Mouse (Mus musculus) liver, embryonic 12.5 days (tissue): Measurements from ENCODE around the gene Ugt1a8. TPM values are rescaled to one million over a fixed set of nuclear protein-coding genes. Genes with fewer than 3 reads are reported as not detected.

Source experiments
- ATAC-seq: fragments of 200-750 bp; cut with Nextera tagmentation; 2 replicates; pipeline ENCODE4 v1.8.0; 2017; ENCODE audit warnings: moderate number of reproducible peaks, mild to moderate bottlenecking, moderate library complexity
- H3K27ac ChIP-seq: fragments of 300-500 bp; sonication (generic); 2 replicates; pipeline ENCODE4 v1.5.1; 2016; ENCODE audit warnings: mild to moderate bottlenecking
- H3K27me3 ChIP-seq: fragments of 300-500 bp; sonication (generic); replicated peaks from 2 replicates; pipeline ENCODE4 v1.6.1; 2016; ENCODE audit warnings: mild to moderate bottlenecking, moderate library complexity
- H3K36me3 ChIP-seq: fragments of 300-500 bp; sonication (generic); 2 replicates; pipeline ENCODE4 v1.6.1; 2016; ENCODE audit warnings: mild to moderate bottlenecking, moderate library complexity
- H3K4me1 ChIP-seq: fragments of 300-500 bp; sonication (generic); 2 replicates; pipeline ENCODE4 v1.6.1; 2016
- H3K4me2 ChIP-seq: fragments of 300-500 bp; sonication (generic); 2 replicates; pipeline ENCODE4 v1.6.1; 2016; ENCODE audit warnings: mild to moderate bottlenecking, moderate library complexity
- H3K4me3 ChIP-seq: fragments of 300-500 bp; sonication (generic); 2 replicates; pipeline ENCODE4 v1.5.1; 2016; ENCODE audit warnings: mild to moderate bottlenecking, moderate library complexity
- H3K9ac ChIP-seq: fragments of 300-500 bp; sonication (generic); 2 replicates; pipeline ENCODE4 v1.6.1; 2016; ENCODE audit warnings: mild to moderate bottlenecking, moderate library complexity
- H3K9me3 ChIP-seq: fragments of 300-500 bp; sonication (generic); replicated peaks from 2 replicates; pipeline ENCODE4 v1.6.1; 2016; ENCODE audit warnings: mild to moderate bottlenecking, moderate library complexity
- WGBS: fragments of 180-500 bp; shearing (Covaris S2); methylation state at CpG from one replicate; pipeline ENCODE4 v1.1.7; 2016; ENCODE audit not compliant: insufficient replicate concordance; 5-methylcytosine and 5-hydroxymethylcytosine counted together
- polyA plus RNA-seq: library from polyadenylated mRNA; unstranded; fragments of >200 nt; fragmentation: Nextera tagmentation; extraction: Ambion mirVana; gene quantifications from 2 replicates; pipeline ENCODE4 v1.2.1, GENCODE M21; 2016

Ugt1a8 gene
- polyA plus RNA-seq, 1 experiment from 2014 or later, result not detected

DNA sequence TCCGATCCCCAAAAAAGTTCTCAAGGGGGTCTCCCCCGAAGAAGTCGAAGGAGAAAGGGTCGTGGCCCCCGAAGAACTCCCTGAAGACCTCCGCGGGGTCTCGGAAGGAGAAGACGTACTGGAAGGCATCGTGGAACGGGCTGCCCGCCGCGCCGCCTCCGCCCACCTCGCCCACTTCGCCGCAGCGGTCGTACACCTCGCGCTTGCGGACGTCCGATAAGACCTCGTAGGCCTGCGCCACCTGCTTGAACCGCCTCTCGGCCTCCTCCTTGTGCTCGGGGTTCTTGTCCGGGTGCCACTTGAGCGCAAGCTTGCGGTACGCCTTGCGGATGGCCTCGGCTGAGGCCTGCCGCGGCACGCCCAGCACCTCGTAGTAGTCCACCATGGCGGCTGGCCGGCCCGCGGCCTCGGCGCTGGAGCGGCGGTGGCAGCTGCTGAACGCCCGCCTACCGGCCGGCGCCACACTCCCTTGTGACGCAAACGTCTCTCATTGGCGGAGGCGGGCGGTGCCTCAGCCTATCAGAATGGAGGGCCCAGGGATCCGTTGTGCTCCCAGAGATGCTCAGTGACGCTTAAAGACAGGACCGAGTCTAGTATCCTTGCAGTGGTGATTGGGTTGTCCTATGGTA lies 117.8 kb downstream of the Ugt1a8 start, which contains the start of gene Dnajb3:
TSS of gene Dnajb3 (minus strand) at position 489 of the 629 bp plus-strand sequence.
- peaks cover 42% of the 10 kb centered on the region for H3K4me1 ChIP-seq
- H3K27me3 ChIP-seq, result 0 out of 2 replicates have a peak, but pooled peaks cover 2% of the 10 kb centered on the region
- peak within 1 kb of the TSS; percentile 82 for H3K9ac ChIP-seq
- H3K27ac ChIP-seq, result peak within 1 kb of the TSS; percentile 94
- peak within 1 kb of the TSS; percentile 87 for H3K4me2 ChIP-seq
- peak; percentile 89 for ATAC-seq
- 5% methylated on average over 62 of the region's 62 CpGs for WGBS
- H3K4me3 ChIP-seq, result peak within 1 kb of the TSS; percentile 66
- no peaks in the 10 kb centered on the region for H3K36me3 ChIP-seq
- no peaks in the 10 kb centered on the region for H3K9me3 ChIP-seq

DNA sequence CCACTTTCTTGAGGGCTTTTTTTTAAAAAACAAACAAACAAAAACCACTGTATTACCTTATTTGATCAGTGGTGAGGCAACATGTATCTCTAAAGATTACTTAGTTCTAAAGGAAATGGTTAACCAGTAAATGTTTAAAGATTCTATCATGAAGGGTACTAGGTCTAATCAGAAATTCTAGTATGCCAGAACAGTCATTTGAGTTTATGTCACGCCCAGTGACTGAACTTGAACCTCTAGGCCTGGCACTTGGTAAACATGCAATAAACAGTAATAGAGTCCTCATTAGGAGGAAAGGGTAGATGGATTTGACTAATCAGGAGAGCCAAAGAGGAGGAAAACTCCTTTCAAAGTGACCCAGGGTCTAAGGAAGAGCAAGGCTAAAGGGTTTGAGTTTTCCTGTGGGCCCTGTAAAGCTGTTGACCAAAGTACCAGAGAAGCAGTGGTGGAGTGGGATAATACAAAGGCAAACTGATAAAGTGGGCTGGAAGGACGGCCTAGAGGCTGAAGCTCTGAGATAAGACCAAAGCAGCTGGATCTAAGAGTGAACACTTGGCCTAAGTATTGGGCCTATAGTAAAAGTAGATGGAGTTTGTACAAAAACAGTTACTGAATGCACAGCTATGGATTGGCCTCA lies 119.3 kb downstream of the Ugt1a8 start:
- ATAC-seq, result peak; percentile 91
- 22% methylated on average over 2 of the region's 2 CpGs for WGBS
- peak overlapping the region; percentile 94 for H3K27ac ChIP-seq
- peak overlapping the region; percentile 39; the same call in 1 of the 2 replicates for H3K9ac ChIP-seq
- no peak overlapping the region for H3K4me3 ChIP-seq
- no peaks in the 10 kb centered on the region for H3K27me3 ChIP-seq
- no peaks in the 10 kb centered on the region for H3K36me3 ChIP-seq
- H3K4me1 ChIP-seq, result peaks cover 42% of the 10 kb centered on the region
- H3K9me3 ChIP-seq, result peaks cover 3% of the 10 kb centered on the region
- H3K4me2 ChIP-seq, result peak overlapping the region; percentile 49

DNA sequence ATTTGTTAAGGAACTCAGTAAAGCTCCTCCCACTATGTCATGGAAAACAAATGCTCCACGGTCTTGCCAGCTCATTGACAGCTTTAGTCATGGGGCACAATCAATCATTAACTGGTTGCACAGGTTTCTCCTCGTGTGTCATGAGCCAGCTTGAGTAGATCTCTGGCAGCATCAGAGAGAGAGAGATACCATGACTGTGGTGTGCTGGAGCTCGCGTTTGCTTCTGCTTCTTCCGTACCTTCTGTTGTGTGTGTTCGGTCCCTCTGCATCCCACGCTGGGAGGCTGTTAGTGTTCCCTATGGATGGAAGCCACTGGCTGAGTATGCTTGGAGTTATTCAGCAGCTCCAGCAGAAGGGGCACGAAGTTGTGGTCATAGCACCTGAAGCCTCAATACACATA lies 124.2 kb downstream of the Ugt1a8 start, which contains the start of gene Ugt1a1:
TSS of gene Ugt1a1 (plus strand) at position 148 of the 400 bp plus-strand sequence.
- WGBS, result 54% methylated on average over 8 of the region's 8 CpGs
- no peaks in the 10 kb centered on the region for H3K36me3 ChIP-seq
- H3K4me3 ChIP-seq, result no peak within 1 kb of the TSS
- ATAC-seq, result no peak
- no peak within 1 kb of the TSS for H3K9ac ChIP-seq
- H3K4me1 ChIP-seq, result peaks cover 18% of the 10 kb centered on the region
- H3K27ac ChIP-seq, result no peak within 1 kb of the TSS
- H3K4me2 ChIP-seq, result no peak within 1 kb of the TSS
- peaks cover 46% of the 10 kb centered on the region for H3K9me3 ChIP-seq
- no peaks in the 10 kb centered on the region for H3K27me3 ChIP-seq

DNA sequence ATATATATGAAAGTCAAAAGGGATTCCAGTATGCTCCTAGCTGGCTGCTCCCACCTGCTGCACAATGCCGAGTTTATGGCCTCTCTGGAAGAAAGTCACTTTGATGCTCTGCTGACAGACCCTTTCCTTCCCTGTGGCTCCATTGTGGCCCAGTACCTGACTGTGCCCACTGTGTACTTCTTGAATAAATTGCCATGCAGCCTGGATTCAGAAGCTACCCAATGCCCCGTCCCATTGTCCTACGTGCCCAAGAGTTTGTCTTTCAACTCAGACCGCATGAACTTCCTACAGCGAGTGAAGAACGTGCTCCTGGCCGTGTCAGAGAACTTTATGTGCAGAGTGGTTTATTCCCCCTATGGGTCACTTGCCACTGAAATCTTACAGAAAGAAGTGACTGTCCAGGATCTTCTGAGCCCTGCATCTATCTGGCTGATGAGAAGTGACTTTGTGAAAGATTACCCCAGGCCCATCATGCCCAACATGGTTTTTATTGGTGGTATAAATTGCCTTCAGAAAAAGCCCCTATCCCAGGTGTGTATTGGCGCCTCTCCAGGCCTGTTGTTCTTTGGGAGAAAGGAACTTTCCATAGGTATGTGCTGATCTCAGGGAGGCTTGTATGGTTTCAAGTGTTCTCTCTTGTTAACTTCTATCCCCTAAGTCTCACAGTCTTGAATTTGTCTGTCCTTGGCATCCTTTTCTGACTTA lies 124.9 kb downstream of the Ugt1a8 start:
- Histone ChIP-seq H3K4me2 (no peak overlapping the region), H3K4me1 (peaks cover 11% of the 10 kb centered on the region), H3K36me3 (no peaks in the 10 kb centered on the region), H3K27me3 (no peaks in the 10 kb centered on the region), H3K27ac (no peak overlapping the region), H3K9ac (no peak overlapping the region), H3K9me3 (peaks cover 53% of the 10 kb centered on the region), H3K4me3 (no peak overlapping the region)
- no peak for ATAC-seq
- 51% methylated on average over 8 of the region's 8 CpGs for WGBS

DNA sequence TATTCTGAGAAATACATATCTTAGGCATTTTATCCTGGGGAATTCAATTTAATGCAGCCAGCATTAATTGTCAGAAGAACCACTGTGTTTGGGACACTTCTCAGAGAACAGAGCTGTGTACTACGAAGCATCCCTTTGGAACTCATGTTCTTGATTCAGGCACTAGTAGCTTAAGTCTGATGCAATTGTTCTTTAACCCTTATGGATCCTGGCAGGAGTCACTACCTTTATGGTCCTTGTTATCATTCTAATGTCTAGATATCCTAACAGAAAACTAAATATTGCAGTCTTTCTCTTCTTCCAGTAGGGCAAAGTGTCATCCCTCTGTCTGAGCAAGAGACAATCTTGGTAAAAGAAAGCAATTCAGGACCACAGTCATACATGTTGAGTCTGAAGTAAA lies 125.4 kb downstream of the Ugt1a8 start:
- no peaks in the 10 kb centered on the region for H3K27me3 ChIP-seq
- H3K27ac ChIP-seq, result no peak overlapping the region
- peaks cover 6% of the 10 kb centered on the region; the same call in 1 of the 2 replicates for H3K4me1 ChIP-seq
- H3K9me3 ChIP-seq, result peaks cover 55% of the 10 kb centered on the region
- WGBS, result 56% methylated on average over 1 of the region's 1 CpGs
- ATAC-seq, result no peak
- H3K4me2 ChIP-seq, result no peak overlapping the region
- no peak overlapping the region for H3K9ac ChIP-seq
- no peaks in the 10 kb centered on the region for H3K36me3 ChIP-seq
- no peak overlapping the region for H3K4me3 ChIP-seq

DNA sequence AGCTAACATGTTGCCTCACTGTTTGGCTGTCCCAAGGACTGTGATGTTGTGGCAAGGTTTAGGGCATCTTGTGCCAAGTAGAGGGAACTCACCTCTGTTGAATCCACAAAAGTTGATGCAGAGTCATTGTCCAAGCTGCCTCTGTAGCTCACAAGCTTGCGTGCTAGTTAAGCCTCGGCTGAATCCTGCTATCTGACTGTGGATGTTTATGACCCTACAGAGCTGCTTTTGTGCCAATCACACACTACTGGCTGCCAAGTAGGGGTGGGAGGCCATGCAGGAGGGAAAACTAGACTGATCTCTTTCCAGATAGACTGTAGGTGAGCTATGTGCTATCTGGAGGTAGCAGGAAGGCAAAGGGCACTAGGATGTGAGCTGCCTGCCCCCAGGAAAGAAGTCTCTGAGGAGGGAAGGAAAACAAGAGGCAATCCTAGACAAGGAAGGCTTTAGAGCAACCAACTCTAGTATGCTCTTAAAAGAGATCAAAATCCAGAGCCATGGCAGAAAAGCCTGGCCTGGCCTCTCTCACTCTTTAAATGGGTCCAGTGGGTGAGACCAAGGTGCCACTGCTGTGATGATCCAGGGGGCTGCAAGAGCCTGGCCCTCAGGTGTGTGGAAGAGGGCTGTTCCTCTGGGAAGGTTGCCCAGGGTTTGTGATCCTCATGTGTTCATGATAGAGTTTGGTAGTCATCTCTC lies 126.3 kb downstream of the Ugt1a8 start:
- Histone ChIP-seq H3K27ac (no peak overlapping the region), H3K27me3 (no peaks in the 10 kb centered on the region), H3K4me2 (no peak overlapping the region), H3K4me1 (no peaks in the 10 kb centered on the region), H3K36me3 (no peaks in the 10 kb centered on the region), H3K4me3 (no peak overlapping the region), H3K9ac (no peak overlapping the region), H3K9me3 (peaks cover 55% of the 10 kb centered on the region)
- peak; percentile 9; the same call in 1 of the 2 replicates for ATAC-seq
- WGBS, result 65% methylated on average over 2 of the region's 2 CpGs

DNA sequence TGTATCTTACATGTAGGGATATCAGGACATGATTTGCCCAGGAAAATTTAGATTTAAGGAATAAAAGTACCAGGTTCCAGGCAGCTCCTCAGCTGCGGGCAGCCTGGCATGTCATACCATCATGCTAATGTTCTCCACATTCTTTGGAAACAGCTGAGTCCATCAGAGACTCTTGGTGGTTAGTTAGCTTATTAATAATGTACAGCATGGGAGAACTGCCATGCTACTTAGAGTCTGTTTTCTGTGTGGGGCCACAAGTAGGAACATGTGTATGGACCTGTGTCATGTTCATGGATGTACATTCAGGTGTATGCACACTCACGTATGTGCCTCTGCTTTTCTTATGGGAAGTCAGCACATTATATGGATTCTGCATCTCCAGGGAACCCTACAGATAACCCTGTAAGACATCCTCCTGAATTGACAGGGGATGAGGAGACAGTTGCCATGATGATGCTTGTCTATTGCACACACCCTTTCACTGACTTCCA lies 126.9 kb downstream of the Ugt1a8 start:
- peaks cover 55% of the 10 kb centered on the region for H3K9me3 ChIP-seq
- H3K4me3 ChIP-seq, result no peak overlapping the region
- H3K27me3 ChIP-seq, result no peaks in the 10 kb centered on the region
- 62% methylated on average over 2 of the region's 2 CpGs for WGBS
- no peak overlapping the region for H3K27ac ChIP-seq
- H3K9ac ChIP-seq, result no peak overlapping the region
- no peaks in the 10 kb centered on the region for H3K4me1 ChIP-seq
- no peaks in the 10 kb centered on the region for H3K36me3 ChIP-seq
- no peak overlapping the region for H3K4me2 ChIP-seq
- no peak for ATAC-seq

DNA sequence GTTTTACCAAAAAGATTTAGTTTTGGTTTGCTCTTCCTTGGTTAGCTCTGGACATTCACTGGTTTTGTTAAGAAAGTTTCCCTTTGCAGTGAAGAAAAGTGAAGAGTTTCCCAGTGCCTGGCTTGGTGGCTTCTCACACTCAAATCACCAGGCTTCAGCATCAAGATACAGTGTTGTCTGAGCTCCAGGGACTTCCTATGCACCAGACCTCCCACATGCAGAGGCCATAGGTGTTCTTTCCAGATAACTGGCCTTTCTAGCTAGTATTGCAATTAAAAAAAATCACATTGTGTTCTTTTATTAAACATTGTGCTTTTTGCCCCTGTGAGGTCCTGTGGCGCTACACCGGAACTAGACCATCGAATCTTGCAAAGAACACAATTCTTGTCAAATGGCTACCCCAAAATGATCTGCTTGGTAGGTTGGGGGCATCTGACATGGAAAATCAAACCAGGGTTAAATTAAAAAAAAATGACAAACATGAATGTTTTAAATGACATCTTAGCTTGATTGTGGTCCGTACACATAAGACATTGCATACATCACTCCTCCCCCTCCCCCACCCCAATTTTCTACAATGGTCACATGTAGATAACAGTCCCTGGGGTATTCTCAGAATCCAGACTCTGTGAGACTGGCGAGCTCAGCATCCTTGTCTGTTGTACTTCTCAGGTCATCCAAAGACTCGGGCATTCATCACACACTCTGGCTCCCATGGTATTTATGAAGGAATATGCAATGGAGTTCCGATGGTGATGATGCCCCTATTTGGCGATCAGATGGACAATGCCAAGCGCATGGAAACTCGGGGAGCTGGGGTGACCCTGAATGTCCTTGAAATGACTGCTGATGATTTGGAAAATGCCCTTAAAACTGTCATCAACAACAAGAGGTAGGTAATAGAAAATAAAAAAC lies 128.1 kb downstream of the Ugt1a8 start:
- WGBS, result 57% methylated on average over 10 of the region's 10 CpGs
- Histone ChIP-seq H3K4me1 (no peaks in the 10 kb centered on the region), H3K36me3 (no peaks in the 10 kb centered on the region), H3K27me3 (no peaks in the 10 kb centered on the region), H3K4me2 (no peak overlapping the region), H3K9me3 (peaks cover 55% of the 10 kb centered on the region), H3K4me3 (no peak overlapping the region), H3K9ac (no peak overlapping the region), H3K27ac (no peak overlapping the region)
- no peak for ATAC-seq

DNA sequence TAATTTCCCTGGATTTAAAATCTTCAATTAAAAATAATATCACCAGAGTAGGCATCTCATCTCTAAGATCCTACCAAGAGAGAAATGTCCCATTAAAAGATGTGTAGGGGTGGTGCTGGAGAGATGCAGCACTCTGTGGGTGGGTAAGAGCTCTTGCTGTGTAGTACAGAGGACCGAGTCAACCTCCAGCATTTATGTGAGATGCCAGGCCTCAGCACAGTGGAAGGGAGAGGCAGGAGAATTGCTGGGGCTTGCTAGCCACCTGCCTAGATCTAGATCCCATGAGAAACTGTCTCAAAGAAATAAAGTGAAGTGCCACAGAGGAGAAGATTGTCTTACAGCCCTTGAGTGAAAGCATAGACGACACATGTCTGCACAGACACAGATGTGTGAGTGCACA lies 128.9 kb downstream of the Ugt1a8 start:
- WGBS, result 45% methylated on average over 2 of the region's 2 CpGs
- H3K9ac ChIP-seq, result no peak overlapping the region

DNA sequence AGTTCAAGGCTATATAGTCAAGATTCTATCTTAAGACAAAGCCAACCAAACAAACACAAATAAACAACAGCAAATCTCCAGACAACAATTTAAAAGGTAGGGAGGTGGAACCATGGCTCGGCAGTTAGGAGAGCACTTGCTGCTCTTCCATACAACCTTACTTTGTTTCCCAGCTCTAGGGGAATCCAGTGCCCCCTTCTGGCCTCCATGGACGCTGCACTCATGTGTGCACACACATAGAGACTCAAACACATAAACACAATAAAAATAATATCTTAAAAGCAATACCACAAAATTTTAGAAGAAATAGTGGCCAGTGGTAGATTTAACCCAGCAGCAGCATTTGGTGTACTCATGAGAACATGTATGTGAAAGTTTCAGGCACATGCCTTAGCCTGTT lies 129.5 kb downstream of the Ugt1a8 start:
- Histone ChIP-seq H3K4me3 (no peak overlapping the region), H3K4me2 (no peak overlapping the region), H3K36me3 (no peaks in the 10 kb centered on the region), H3K27me3 (no peaks in the 10 kb centered on the region), H3K9me3 (peaks cover 50% of the 10 kb centered on the region), H3K27ac (no peak overlapping the region), H3K9ac (no peak overlapping the region), H3K4me1 (no peaks in the 10 kb centered on the region)
- 47% methylated on average over 2 of the region's 2 CpGs for WGBS
- no peak for ATAC-seq

More for the DNA sequence above, 128.9 kb downstream of the Ugt1a8 start:
- no peak for ATAC-seq
- Histone ChIP-seq H3K27me3 (no peaks in the 10 kb centered on the region), H3K36me3 (no peaks in the 10 kb centered on the region), H3K4me3 (no peak overlapping the region), H3K4me1 (no peaks in the 10 kb centered on the region), H3K9me3 (peaks cover 55% of the 10 kb centered on the region), H3K27ac (no peak overlapping the region), H3K4me2 (no peak overlapping the region)

DNA sequence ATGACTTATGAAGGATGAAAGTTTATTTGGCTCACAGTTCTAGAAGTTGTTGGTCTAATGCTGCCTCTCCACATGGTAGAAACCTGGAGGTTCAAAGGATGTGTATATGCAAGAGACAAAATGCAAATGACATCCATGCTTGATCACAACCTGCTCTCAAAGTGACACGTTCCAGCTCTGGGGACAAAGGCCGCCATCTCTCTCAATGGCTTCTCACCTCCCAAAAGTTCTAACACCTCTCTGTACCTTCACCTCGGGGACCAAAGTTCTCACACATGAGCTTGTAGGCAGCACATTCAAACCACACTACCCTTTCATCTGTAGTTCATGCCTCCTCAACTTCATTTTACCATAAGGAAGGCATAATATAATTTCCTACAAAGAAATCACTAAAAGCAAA lies 130.0 kb downstream of the Ugt1a8 start:
- no peaks in the 10 kb centered on the region for H3K27me3 ChIP-seq
- H3K4me3 ChIP-seq, result no peak overlapping the region
- H3K27ac ChIP-seq, result no peak overlapping the region
- WGBS, result 28% methylated on average over 3 of the region's 3 CpGs
- H3K4me1 ChIP-seq, result no peaks in the 10 kb centered on the region
- H3K9me3 ChIP-seq, result peaks cover 46% of the 10 kb centered on the region
- H3K36me3 ChIP-seq, result no peaks in the 10 kb centered on the region
- no peak for ATAC-seq
- H3K9ac ChIP-seq, result no peak overlapping the region
- H3K4me2 ChIP-seq, result no peak overlapping the region
